Mouse (Mus musculus) lung, postnatal 25 days (tissue): ENCODE measurements around the gene Fignl1.
A peak's percentile ranks its signal among the peaks of the same experiment; 100 is the strongest.

Experiments
- DNase-seq: peaks from one replicate; pipeline ENCODE4 v3.0.0; 2022; ENCODE audit warnings: low spot score

The Fignl1 gene

GRCm38 (mm10) chr11:11766105-11766504 lies 42.7 kb downstream of the Fignl1 start:
- DNase-seq: peak; percentile 78

GRCm38 (mm10) chr11:11765414-11765813 lies 43.3 kb downstream of the Fignl1 start:
- DNase-seq: no peak

GRCm38 (mm10) chr11:11763211-11763666 lies 45.5 kb downstream of the Fignl1 start:
- peak; percentile 38 for DNase-seq

DNA sequence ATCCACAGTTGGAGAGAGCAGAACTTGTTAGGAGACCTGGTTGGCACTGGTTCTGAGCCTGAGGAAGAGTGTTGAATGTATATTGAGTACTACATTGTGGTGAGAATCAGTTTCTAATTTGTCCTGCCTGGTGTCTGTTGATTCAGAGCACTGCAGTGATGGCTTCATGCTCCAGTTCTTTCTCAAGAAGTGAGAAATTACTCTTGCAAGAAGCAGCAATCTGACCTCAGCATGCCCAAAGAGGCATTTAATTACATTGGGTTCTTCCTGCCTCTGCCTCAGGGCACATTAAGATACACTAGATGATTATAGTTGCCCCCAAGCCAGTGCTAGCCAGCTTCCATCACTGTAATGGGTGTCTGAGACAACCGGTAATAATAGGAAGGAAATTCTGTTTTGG lies 49.9 kb downstream of the Fignl1 start:
- DNase-seq: no peak

DNA sequence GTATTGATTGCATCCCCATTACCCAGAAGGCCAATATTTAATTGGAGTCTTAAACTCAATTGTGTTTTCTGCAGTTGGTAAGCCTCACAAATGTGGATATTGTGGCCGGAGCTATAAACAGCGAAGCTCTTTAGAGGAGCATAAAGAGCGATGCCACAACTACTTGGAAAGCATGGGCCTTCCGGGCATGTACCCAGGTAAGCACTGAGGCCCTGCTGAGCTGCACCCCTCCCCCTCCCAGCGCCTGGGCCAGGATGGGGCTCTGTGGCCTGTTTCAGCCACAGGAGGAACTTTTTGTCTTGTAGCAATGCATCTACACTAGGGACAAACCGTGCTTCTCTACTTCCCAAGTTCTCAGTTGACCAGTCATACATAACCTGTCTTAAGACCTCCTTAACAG lies 50.6 kb downstream of the Fignl1 start:
- DNase-seq: no peak

DNA sequence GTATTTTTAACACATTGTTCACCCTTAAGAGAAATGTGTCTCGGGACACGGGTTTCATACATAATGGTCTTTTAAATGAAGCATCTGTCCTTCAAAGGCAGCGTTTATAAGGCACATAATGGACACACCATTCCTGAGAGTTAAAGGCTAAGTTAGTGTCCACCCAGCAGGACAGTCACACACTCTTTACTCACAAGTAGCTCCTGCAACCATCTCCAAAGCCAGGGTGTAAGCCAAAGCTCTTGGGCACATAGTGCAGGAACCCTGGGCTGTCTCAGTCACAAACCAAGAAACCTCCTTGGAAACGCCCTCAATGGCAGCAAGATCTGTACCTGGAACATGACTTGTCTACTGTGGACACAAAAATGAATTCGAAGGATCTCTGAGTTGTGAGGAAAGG lies 55.9 kb downstream of the Fignl1 start:
- DNase-seq: no peak

DNA sequence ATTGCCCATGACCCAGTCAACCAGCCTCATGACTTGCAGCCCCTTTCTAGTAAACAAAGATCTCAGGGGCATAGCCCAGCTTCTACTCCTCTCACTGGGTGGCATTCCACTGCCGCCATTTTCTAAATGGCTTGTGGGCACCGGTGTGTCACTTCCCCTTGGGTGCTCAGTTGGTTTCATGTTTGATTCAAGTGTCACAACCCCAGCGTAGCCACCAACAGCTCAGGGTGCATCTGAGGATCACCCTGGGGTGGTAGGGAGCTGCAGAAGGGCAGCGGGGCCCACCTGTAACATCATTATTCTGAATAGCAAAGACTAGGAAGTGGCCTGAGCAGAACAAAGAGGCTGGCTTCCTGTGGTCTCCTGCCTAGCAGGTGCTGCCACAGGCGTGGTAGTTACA lies 57.7 kb downstream of the Fignl1 start:
- no peak for DNase-seq

- no peak for DNase-seq
Measured at GRCm38 (mm10) chr11:11744222-11744621, 64.5 kb downstream of the Fignl1 start.

DNA sequence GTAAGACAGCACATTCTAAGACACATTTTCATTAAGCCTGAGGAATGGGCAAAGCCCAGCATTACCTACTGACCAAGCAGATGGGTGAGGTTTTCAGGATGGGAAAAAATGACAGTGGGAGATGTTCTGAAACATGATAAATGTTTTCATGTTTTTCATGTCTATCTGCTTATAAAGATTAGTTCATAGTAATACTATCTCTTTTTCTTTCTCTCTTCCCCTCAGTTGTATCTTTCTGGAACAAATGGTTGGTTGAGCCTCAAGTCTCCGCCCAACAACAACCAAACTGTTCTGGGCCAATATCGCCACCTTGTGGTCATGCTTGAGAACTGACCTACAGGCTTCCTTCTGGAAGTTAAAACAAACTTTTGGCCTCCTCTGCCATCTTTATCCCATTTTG lies 66.1 kb downstream of the Fignl1 start:
- peak; percentile 50 for DNase-seq

DNA sequence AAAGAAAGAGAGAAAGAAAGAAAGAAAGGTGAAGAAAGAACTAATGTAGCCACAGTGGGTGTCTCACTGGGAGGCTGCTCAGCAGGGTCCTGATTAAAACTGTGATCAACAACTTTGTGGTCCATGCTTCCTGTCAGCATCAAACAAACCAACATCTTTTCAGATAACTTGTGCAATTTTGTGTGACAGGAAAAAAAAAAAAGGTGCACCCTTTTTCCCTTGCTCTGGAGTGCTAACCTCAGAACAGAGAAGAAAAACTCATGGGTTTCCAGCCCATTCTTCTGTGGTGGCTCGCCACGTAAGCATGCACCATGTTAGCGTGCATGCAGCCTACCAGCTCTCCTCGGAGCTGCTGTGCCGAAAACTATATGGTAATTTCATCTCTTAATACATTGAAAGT lies 67.2 kb downstream of the Fignl1 start:
- no peak for DNase-seq

- DNase-seq: no peak
Measured at GRCm38 (mm10) chr11:11740603-11741002, 68.2 kb downstream of the Fignl1 start.

GRCm38 (mm10) chr11:11739054-11739453 lies 69.7 kb downstream of the Fignl1 start:
- DNase-seq: no peak

- no peak for DNase-seq
Measured at GRCm38 (mm10) chr11:11737562-11737961, 71.2 kb downstream of the Fignl1 start.
